Mouse (Mus musculus) megakaryocyte, embryonic 14.5 days (primary cell): Measurements from ENCODE around the gene Gbp5.

Experiments used
- FLI1 ChIP-seq: IDR thresholded peaks from 2 replicates; pipeline ENCODE4 v1.6.1; 2012; ENCODE audit warnings: low read length, inconsistent platforms, mixed read lengths
- GATA1 ChIP-seq: IDR thresholded peaks from 3 replicates; pipeline ENCODE4 v1.6.1; 2012; ENCODE audit warnings: mixed read lengths, low read length, inconsistent platforms, borderline replicate concordance

DNA sequence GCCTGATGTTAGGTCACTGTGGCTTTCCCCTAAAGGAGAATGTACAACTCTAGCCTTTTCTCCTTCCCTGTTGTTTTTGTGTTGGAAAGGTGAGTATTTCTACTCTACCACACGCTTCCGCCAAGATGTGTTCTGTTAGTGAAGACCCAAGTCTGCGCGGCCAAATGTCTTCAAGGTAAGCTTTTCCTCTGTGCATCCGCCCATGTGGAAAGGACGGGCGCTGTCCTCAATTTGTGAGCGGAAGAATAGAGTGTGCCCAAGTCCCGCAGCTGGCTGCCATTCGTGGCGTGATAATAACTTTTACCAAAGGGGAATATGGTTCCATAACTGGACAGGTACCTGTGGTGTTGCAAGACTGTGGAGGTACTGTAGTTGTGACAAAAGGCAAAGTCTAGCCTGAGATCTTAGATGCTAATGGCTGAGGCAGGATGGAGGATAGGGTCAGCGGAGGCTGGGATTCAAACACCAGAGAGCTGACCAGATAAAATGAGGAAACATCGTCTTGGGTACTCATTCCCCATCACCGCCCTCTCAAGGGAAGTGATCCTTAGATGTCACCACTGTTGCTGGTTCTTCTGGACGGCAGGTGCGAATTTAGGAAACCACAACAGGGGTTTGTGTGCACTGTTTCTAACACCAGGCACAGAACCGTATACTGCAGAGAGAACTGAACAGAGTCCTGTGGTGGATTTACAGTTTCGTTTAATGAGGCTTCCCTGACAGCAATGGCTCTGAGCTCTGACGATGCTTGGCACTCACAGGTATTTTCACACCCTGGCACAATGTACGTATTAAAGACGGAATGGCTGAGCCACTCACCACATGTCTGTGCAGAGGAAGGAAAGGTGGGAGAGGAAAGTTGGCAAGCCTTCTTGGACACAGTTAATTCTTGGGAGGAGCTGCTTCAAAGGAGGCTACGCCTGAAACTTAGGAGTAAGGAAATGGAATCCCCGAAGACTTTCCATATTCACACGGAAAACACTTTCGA, 30.7 kb upstream of the Gbp5 start:
- TF ChIP-seq GATA1 = no peak
- no peak for TF ChIP-seq FLI1
